ENCODE assay signal across 9 mouse cellular contexts in the genomic region with DNA sequence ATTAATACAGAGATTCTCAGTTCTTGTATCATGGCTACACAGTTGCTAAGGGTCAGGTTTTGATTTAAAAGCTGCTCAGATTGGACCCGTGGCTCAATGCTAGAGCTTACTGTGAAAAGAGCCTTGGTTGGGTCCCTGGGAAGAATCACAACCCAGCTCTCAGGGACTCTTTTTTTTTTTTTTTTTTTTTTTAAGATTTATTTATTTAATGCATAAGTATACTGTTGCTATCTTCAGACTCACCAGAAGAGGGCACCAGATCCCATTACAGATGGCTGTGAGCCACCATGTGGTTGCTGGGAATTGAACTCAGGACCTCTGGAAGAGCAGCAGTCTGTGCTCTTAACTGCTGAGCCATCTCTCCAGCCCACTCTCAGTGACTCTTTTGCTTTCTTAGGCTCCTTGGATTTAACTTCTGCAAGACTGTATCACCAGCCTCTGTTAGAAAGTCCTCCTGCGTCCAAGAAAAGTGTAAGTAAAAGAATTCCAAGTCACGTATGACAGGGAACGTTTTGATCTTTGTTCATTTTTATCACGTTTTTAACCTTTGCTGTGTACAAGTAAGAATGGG. TPM values are rescaled to one million over a fixed set of nuclear protein-coding genes. Genes with fewer than 3 reads are reported as not detected.
A peak's percentile ranks its signal among the peaks of the same experiment; 100 is the strongest.
DNase-seq lines count a peak whose midpoint lies in the region; ATAC-seq lines count a peak whose summit lies in the region.
"Had no signal": no experiment of that assay in that cellular context is flagged by ENCODE, and none has a peak within 500 bp of the region (broad histone marks: within the 10 kb centered on the region; RNA-seq: fewer than 3 reads in every experiment).

No protein-coding gene starts in this region.

- no peak overlapping the region for H3K27ac ChIP-seq in forebrain, embryonic 10.5 days
- no peak overlapping the region for H3K27ac ChIP-seq in forebrain, embryonic 11.5 days (ENCODE audit: low read depth, low read length)
- H3K27ac ChIP-seq in hindbrain, embryonic 15.5 days (replicated peaks), result no peak overlapping the region
- no peak overlapping the region for H3K27ac ChIP-seq in stomach, embryonic 14.5 days (ENCODE audit: low read length)

- no peaks in the 10 kb centered on the region for H3K9me3 ChIP-seq in forebrain, embryonic 10.5 days
- no peaks in the 10 kb centered on the region for H3K9me3 ChIP-seq in forebrain, embryonic 11.5 days (ENCODE audit: control insufficient read depth, low read length)
- no peaks in the 10 kb centered on the region for H3K9me3 ChIP-seq in hindbrain, embryonic 15.5 days
- H3K9me3 ChIP-seq in stomach, embryonic 14.5 days (ENCODE audit: control insufficient read depth, low read depth, low read length), result no peaks in the 10 kb centered on the region

- H3K4me2 ChIP-seq in forebrain, embryonic 11.5 days (ENCODE audit: low read depth, low read length, severe bottlenecking), result no peak overlapping the region
- H3K4me2 ChIP-seq in hindbrain, embryonic 15.5 days, result 0 out of 2 replicates have a peak overlapping the region, but pooled peaks have one; percentile 91
- peak overlapping the region; percentile 91; the same call in 1 of the 2 replicates for H3K4me2 ChIP-seq in stomach, embryonic 14.5 days (replicated peaks; ENCODE audit: low read depth, low read length)

- H3K4me1 ChIP-seq in forebrain, embryonic 10.5 days, result peaks cover 32% of the 10 kb centered on the region
- peaks cover 2% of the 10 kb centered on the region; the same call in 1 of the 2 replicates for H3K4me1 ChIP-seq in forebrain, embryonic 11.5 days (replicated peaks; ENCODE audit: control insufficient read depth, insufficient read depth, low read length)
- peaks cover 42% of the 10 kb centered on the region for H3K4me1 ChIP-seq in hindbrain, embryonic 15.5 days (replicated peaks)
- peaks cover 13% of the 10 kb centered on the region for H3K4me1 ChIP-seq in stomach, embryonic 14.5 days (ENCODE audit: control insufficient read depth, insufficient read depth, low read length)

- WGBS in forebrain, embryonic 10.5 days, result 77% methylated on average over 5 of the region's 5 CpGs
- 80% methylated on average over 5 of the region's 5 CpGs for WGBS in forebrain, embryonic 11.5 days
- WGBS in hindbrain, embryonic 15.5 days, result 79% methylated on average over 5 of the region's 5 CpGs
- 82% methylated on average over 5 of the region's 5 CpGs for WGBS in stomach, embryonic 14.5 days

- H3K9ac ChIP-seq in forebrain, embryonic 11.5 days (ENCODE audit: low read length), result no peak overlapping the region
- H3K9ac ChIP-seq in hindbrain, embryonic 15.5 days, result no peak overlapping the region
- no peak overlapping the region for H3K9ac ChIP-seq in stomach, embryonic 14.5 days (replicated peaks; ENCODE audit: low read depth, low read length)

- ATAC-seq in forebrain, embryonic 11.5 days (replicated peaks; ENCODE audit: low FRiP score), result no peak
- no peak for ATAC-seq in hindbrain, embryonic 15.5 days (ENCODE audit: low FRiP score, low read depth)
- no peak for ATAC-seq in stomach, embryonic 14.5 days (ENCODE audit: insufficient number of reproducible peaks, insufficient read depth, low FRiP score, low read depth)
- no peak for ATAC-seq in inflammation-experienced regulatory T-cells, adult 6 months

- peaks cover 50% of the 10 kb centered on the region for H3K36me3 ChIP-seq in forebrain, embryonic 10.5 days (replicated peaks)
- H3K36me3 ChIP-seq in forebrain, embryonic 11.5 days (ENCODE audit: control insufficient read depth, insufficient read depth, low read length), result peaks cover 5% of the 10 kb centered on the region; the same call in 1 of the 2 replicates
- peaks cover 32% of the 10 kb centered on the region for H3K36me3 ChIP-seq in hindbrain, embryonic 15.5 days
- H3K36me3 ChIP-seq in stomach, embryonic 14.5 days (ENCODE audit: control insufficient read depth, insufficient read depth, low read length), result peaks cover 24% of the 10 kb centered on the region

- DNase-seq in forebrain, embryonic 10.5 days (ENCODE audit: extremely low spot score, low spot score), result no peak
- no peak for DNase-seq in forebrain, embryonic 11.5 days (ENCODE audit: low spot score)
- DNase-seq in lung, postnatal 36 days, result peak; percentile 42
- DNase-seq in lung, postnatal 10 days, result no peak
- DNase-seq in embryo, embryonic 9.5 days (ENCODE audit: extremely low spot score), result no peak

- peak overlapping the region; percentile 98 for H3K4me3 ChIP-seq in forebrain, embryonic 10.5 days
- no peak overlapping the region for H3K4me3 ChIP-seq in forebrain, embryonic 11.5 days (ENCODE audit: low read depth, low read length)
- no peak overlapping the region for H3K4me3 ChIP-seq in hindbrain, embryonic 15.5 days
- peak overlapping the region; percentile 85; the same call in 1 of the 2 replicates for H3K4me3 ChIP-seq in stomach, embryonic 14.5 days (ENCODE audit: low read depth, low read length)

- H3K27me3 ChIP-seq in forebrain, embryonic 10.5 days (ENCODE audit: poor library complexity, severe bottlenecking), result no peaks in the 10 kb centered on the region
- H3K27me3 ChIP-seq in forebrain, embryonic 11.5 days (ENCODE audit: control insufficient read depth, insufficient read depth, low read length), result no peaks in the 10 kb centered on the region
- H3K27me3 ChIP-seq in hindbrain, embryonic 15.5 days, result no peaks in the 10 kb centered on the region
- H3K27me3 ChIP-seq in stomach, embryonic 14.5 days (ENCODE audit: control insufficient read depth, insufficient read depth, low read length), result no peaks in the 10 kb centered on the region

RNA-seq across cellular contexts. Expression of a gene that starts 2.7 kb away (rescaled TPM):
- polyA plus RNA-seq in forebrain, embryonic 10.5 days (2016; fragmentation: Nextera tagmentation; extraction: Ambion mirVana), result 17.5 and 18.5 TPM in 2 replicates
- polyA plus RNA-seq in forebrain, embryonic 11.5 days (2014; fragmentation: Nextera tagmentation; extraction: Ambion mirVana), result 19.0 and 21.3 TPM in 2 replicates
- 10.6 and 12.1 TPM in 2 replicates for polyA plus RNA-seq in hindbrain, embryonic 15.5 days (2015; fragmentation: Nextera tagmentation; extraction: Ambion mirVana)
- 15.0 and 17.1 TPM in 2 replicates for polyA plus RNA-seq in stomach, embryonic 14.5 days (2014; fragmentation: Nextera tagmentation; extraction: Ambion mirVana)
- 10 to 100 TPM in 2 of 3 experiments, 1 to 10 TPM in 1; 8.3 to 13.9 (median 11.3) TPM for polyA plus RNA-seq in inflammation-experienced regulatory T-cells, adult 6 months (2017; shearing (Covaris generic))

RNA-seq across cellular contexts. Expression of a gene that starts 2.9 kb away (rescaled TPM):
- polyA plus RNA-seq in forebrain, embryonic 10.5 days (2016; fragmentation: Nextera tagmentation; extraction: Ambion mirVana), result 82.4 and 86.8 TPM in 2 replicates
- 73.9 and 77.0 TPM in 2 replicates for polyA plus RNA-seq in forebrain, embryonic 11.5 days (2014; fragmentation: Nextera tagmentation; extraction: Ambion mirVana)
- 107 and 114 TPM in 2 replicates for polyA plus RNA-seq in hindbrain, embryonic 15.5 days (2015; fragmentation: Nextera tagmentation; extraction: Ambion mirVana)
- polyA plus RNA-seq in stomach, embryonic 14.5 days (2014; fragmentation: Nextera tagmentation; extraction: Ambion mirVana), result 77.2 and 82.9 TPM in 2 replicates
- polyA plus RNA-seq in inflammation-experienced regulatory T-cells, adult 6 months (2017; shearing (Covaris generic)), result 10 to 100 TPM; 30.4 to 48.3 (median 38.9) TPM

RNA-seq across cellular contexts. Expression of a gene that starts 28.1 kb away (rescaled TPM):
- polyA plus RNA-seq in forebrain, embryonic 10.5 days (2016; fragmentation: Nextera tagmentation; extraction: Ambion mirVana), result not detected in 2 replicates
- polyA plus RNA-seq in forebrain, embryonic 11.5 days (2014; fragmentation: Nextera tagmentation; extraction: Ambion mirVana), result not detected in 2 replicates
- not detected in 2 replicates for polyA plus RNA-seq in hindbrain, embryonic 15.5 days (2015; fragmentation: Nextera tagmentation; extraction: Ambion mirVana)
- polyA plus RNA-seq in stomach, embryonic 14.5 days (2014; fragmentation: Nextera tagmentation; extraction: Ambion mirVana), result not detected in 2 replicates
- not detected for polyA plus RNA-seq in inflammation-experienced regulatory T-cells, adult 6 months (2017; shearing (Covaris generic))
- polyA plus RNA-seq: spleen, adult 2 months had no signal

Comparison
In these comparisons a context has a peak if more than half of its experiments do, and no peak if none do; other contexts are left out.
1. H3K4me3 ChIP-seq: peak in forebrain, embryonic 10.5 days (single experiment) and stomach, embryonic 14.5 days (single experiment); none in forebrain, embryonic 11.5 days (single experiment) and hindbrain, embryonic 15.5 days (single experiment).